Mouse (Mus musculus) midbrain, embryonic 12.5 days (tissue): ENCODE measurements around the gene Cdkl3. TPM values are rescaled to one million over a fixed set of nuclear protein-coding genes. Genes with fewer than 3 reads are reported as not detected.
A peak's percentile ranks its signal among the peaks of the same experiment; 100 is the strongest.

Experiments
- ATAC-seq: fragments of 200-750 bp; cut with Nextera tagmentation; 2 replicates; pipeline ENCODE4 v1.8.0; 2017; ENCODE audit warnings: low read depth, moderate TSS enrichment, moderate library complexity; ENCODE audit not compliant: low FRiP score
- H3K27ac ChIP-seq: fragments of 300-500 bp; sonication (generic); replicated peaks from 2 replicates; pipeline ENCODE4 v1.5.1; 2016; ENCODE audit warnings: mild to moderate bottlenecking
- H3K27me3 ChIP-seq: fragments of 300-500 bp; sonication (generic); 2 replicates; pipeline ENCODE4 v1.6.1; 2016; ENCODE audit warnings: mild to moderate bottlenecking
- H3K36me3 ChIP-seq: fragments of 300-500 bp; sonication (generic); 2 replicates; pipeline ENCODE4 v1.6.1; 2016
- H3K4me1 ChIP-seq: fragments of 300-500 bp; sonication (generic); 2 replicates; pipeline ENCODE4 v1.6.1; 2016
- H3K4me2 ChIP-seq: fragments of 300-500 bp; sonication (generic); replicated peaks from 2 replicates; pipeline ENCODE4 v1.6.1; 2016; ENCODE audit warnings: mild to moderate bottlenecking, moderate library complexity
- H3K4me3 ChIP-seq: fragments of 300-500 bp; sonication (generic); 2 replicates; pipeline ENCODE4 v1.5.1; 2016; ENCODE audit warnings: mild to moderate bottlenecking
- H3K9ac ChIP-seq: fragments of 300-500 bp; sonication (generic); replicated peaks from 2 replicates; pipeline ENCODE4 v1.6.1; 2016; ENCODE audit warnings: mild to moderate bottlenecking, moderate library complexity
- H3K9me3 ChIP-seq: fragments of 300-500 bp; sonication (generic); 2 replicates; pipeline ENCODE4 v1.6.1; 2016; ENCODE audit warnings: mild to moderate bottlenecking
- WGBS: fragments of 180-500 bp; shearing (Covaris S2); methylation state at CpG from one replicate; pipeline ENCODE4 v1.1.7; 2016; 5-methylcytosine and 5-hydroxymethylcytosine counted together
- polyA plus RNA-seq: library from polyadenylated mRNA; unstranded; fragments of >200 nt; fragmentation: Nextera tagmentation; extraction: Ambion mirVana; gene quantifications from 2 replicates; pipeline ENCODE4 v1.2.1, GENCODE M21; 2016

Gene Cdkl3
- polyA plus RNA-seq, 1 experiment from 2014 or later = 17.2 TPM

GRCm38 (mm10) chr11:52089291-52089690 is 85.3 kb downstream of the Cdkl3 start:
- H3K4me1 ChIP-seq = peaks cover 13% of the 10 kb centered on the region
- 76% methylated on average over 8 of the region's 8 CpGs for WGBS
- no peak for ATAC-seq

GRCm38 (mm10) chr11:52091261-52091660 is 87.2 kb downstream of the Cdkl3 start:
- no peak overlapping the region for H3K27ac ChIP-seq
- no peaks in the 10 kb centered on the region for H3K9me3 ChIP-seq
- no peak for ATAC-seq
- H3K4me2 ChIP-seq = no peak overlapping the region
- H3K27me3 ChIP-seq = no peaks in the 10 kb centered on the region
- 90% methylated on average over 9 of the region's 9 CpGs for WGBS
- H3K4me3 ChIP-seq = no peak overlapping the region
- H3K4me1 ChIP-seq = peaks cover 7% of the 10 kb centered on the region
- H3K36me3 ChIP-seq = no peaks in the 10 kb centered on the region
- H3K9ac ChIP-seq = no peak overlapping the region

More at GRCm38 (mm10) chr11:52089291-52089690, 85.3 kb downstream of the Cdkl3 start:
- Histone ChIP-seq H3K4me2 (no peak overlapping the region), H3K27ac (no peak overlapping the region), H3K27me3 (no peaks in the 10 kb centered on the region), H3K9ac (no peak overlapping the region), H3K4me3 (no peak overlapping the region), H3K9me3 (no peaks in the 10 kb centered on the region), H3K36me3 (no peaks in the 10 kb centered on the region)

- WGBS = 71% methylated on average over 5 of the region's 5 CpGs
- Histone ChIP-seq H3K27ac (no peak overlapping the region), H3K4me2 (no peak overlapping the region), H3K4me1 (peaks cover 7% of the 10 kb centered on the region; the same call in 1 of the 2 replicates), H3K36me3 (no peaks in the 10 kb centered on the region), H3K9me3 (no peaks in the 10 kb centered on the region), H3K27me3 (no peaks in the 10 kb centered on the region), H3K9ac (no peak overlapping the region), H3K4me3 (no peak overlapping the region)
- ATAC-seq = no peak
These were observed 90.5 kb downstream of the Cdkl3 start for GRCm38 (mm10) chr11:52094568-52094967.

GRCm38 (mm10) chr11:52097016-52097415 is 93.0 kb downstream of the Cdkl3 start:
- no peak overlapping the region for H3K27ac ChIP-seq
- 79% methylated on average over 3 of the region's 3 CpGs for WGBS
- H3K4me3 ChIP-seq = no peak overlapping the region
- H3K9ac ChIP-seq = no peak overlapping the region
- H3K36me3 ChIP-seq = no peaks in the 10 kb centered on the region
- H3K4me1 ChIP-seq = peaks cover 27% of the 10 kb centered on the region
- ATAC-seq = no peak
- H3K27me3 ChIP-seq = no peaks in the 10 kb centered on the region
- H3K4me2 ChIP-seq = no peak overlapping the region
- no peaks in the 10 kb centered on the region for H3K9me3 ChIP-seq

- Histone ChIP-seq H3K4me1 (peaks cover 29% of the 10 kb centered on the region), H3K27me3 (no peaks in the 10 kb centered on the region), H3K9me3 (no peaks in the 10 kb centered on the region), H3K9ac (no peak overlapping the region), H3K4me3 (no peak overlapping the region; the same call in 1 of the 2 replicates), H3K4me2 (peak overlapping the region; percentile 86), H3K27ac (no peak overlapping the region; the same call in 1 of the 2 replicates), H3K36me3 (no peaks in the 10 kb centered on the region)
- ATAC-seq = no peak
- WGBS = 82% methylated on average over 2 of the region's 2 CpGs
These were observed 93.6 kb downstream of the Cdkl3 start for GRCm38 (mm10) chr11:52097596-52097995.

GRCm38 (mm10) chr11:52098398-52098946 is 94.5 kb downstream of the Cdkl3 start, which contains the start of gene Ppp2ca:
TSS of gene Ppp2ca (plus strand) at chr11:52098681.
- no peaks in the 10 kb centered on the region for H3K36me3 ChIP-seq
- peak within 1 kb of the TSS; percentile 86 for H3K4me2 ChIP-seq
- peak; percentile 97 for ATAC-seq
- no peaks in the 10 kb centered on the region for H3K27me3 ChIP-seq
- peaks cover 34% of the 10 kb centered on the region for H3K4me1 ChIP-seq
- peak within 1 kb of the TSS; percentile 99 for H3K27ac ChIP-seq
- H3K4me3 ChIP-seq = peak within 1 kb of the TSS; percentile 100
- H3K9ac ChIP-seq = peak within 1 kb of the TSS; percentile 99
- WGBS = under 1% methylated on average over 53 of the region's 53 CpGs
- H3K9me3 ChIP-seq = no peaks in the 10 kb centered on the region

DNA sequence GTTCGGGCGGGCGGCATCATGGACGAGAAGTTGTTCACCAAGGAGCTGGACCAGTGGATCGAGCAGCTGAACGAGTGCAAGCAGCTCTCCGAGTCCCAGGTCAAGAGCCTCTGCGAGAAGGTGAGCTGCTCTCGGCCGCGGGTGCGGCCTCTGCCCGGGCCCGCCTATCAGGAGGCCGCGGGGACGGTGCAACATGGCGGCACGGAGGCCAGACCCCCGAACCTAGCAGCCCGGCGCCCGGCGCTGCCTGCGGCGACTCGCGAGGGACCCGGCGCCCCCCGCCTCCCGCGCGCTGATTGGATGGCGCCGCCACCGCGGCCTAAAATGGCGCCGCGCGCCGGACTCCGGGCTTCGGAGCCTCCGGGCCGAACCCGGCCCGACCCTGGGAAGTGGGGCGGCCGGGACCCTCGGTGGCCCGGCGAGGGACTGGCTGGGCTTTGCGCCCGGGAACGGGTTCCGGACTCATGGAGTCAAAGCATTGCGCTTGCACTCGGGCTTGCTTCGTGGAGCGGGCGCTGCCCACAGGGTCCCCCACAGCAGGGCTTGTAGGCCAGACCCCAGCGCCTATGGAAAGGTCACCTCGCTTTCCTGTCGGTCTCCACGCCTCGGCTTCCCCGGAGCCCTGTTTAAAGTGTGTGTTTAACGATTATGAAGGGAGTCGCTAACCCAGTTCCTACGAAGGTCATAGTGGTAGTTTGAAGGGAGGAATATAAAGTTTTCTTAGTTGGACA is 95.2 kb downstream of the Cdkl3 start:
- H3K4me3 ChIP-seq = peak overlapping the region; percentile 100
- H3K9me3 ChIP-seq = no peaks in the 10 kb centered on the region
- H3K27me3 ChIP-seq = no peaks in the 10 kb centered on the region
- H3K27ac ChIP-seq = peak overlapping the region; percentile 99
- H3K4me2 ChIP-seq = peak overlapping the region; percentile 86
- H3K9ac ChIP-seq = peak overlapping the region; percentile 99
- peaks cover 34% of the 10 kb centered on the region for H3K4me1 ChIP-seq
- WGBS = 0% methylated on average over 49 of the region's 72 CpGs
- no peaks in the 10 kb centered on the region for H3K36me3 ChIP-seq
- ATAC-seq = peak; percentile 83

GRCm38 (mm10) chr11:52099771-52100219 is 95.8 kb downstream of the Cdkl3 start:
- Histone ChIP-seq H3K36me3 (no peaks in the 10 kb centered on the region), H3K27me3 (no peaks in the 10 kb centered on the region), H3K4me2 (peak overlapping the region; percentile 86), H3K9ac (peak overlapping the region; percentile 99), H3K9me3 (no peaks in the 10 kb centered on the region), H3K27ac (peak overlapping the region; percentile 99), H3K4me3 (peak overlapping the region; percentile 100), H3K4me1 (peaks cover 34% of the 10 kb centered on the region)
- 7% methylated on average over 7 of the region's 7 CpGs for WGBS
- ATAC-seq = no peak

DNA sequence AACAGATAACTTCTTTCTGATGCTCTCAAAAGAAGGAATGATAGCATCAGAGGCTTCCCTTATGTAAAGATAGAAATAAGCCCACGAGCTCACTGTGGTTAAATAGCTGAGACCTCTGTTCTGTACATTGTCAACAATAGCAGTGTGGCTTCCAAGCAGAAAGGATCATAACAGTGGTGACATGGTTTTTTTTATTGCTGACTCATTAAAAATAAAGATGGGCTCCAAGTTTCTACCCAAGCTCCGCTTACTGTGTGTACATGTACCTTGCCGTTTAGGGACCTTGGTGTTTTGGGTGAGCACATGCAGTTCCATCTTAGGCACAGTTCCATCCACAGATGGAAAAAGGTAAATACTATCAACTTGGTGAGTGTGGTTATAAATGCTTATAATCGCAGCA is 99.0 kb downstream of the Cdkl3 start:
- H3K27ac ChIP-seq = no peak overlapping the region
- H3K27me3 ChIP-seq = no peaks in the 10 kb centered on the region
- no peak overlapping the region for H3K4me3 ChIP-seq
- no peak overlapping the region for H3K4me2 ChIP-seq
- peaks cover 32% of the 10 kb centered on the region for H3K4me1 ChIP-seq
- no peaks in the 10 kb centered on the region for H3K36me3 ChIP-seq
- ATAC-seq = no peak
- no peak overlapping the region for H3K9ac ChIP-seq
- WGBS = 89% methylated on average over 4 of the region's 4 CpGs
- no peaks in the 10 kb centered on the region for H3K9me3 ChIP-seq

GRCm38 (mm10) chr11:52105503-52105902 is 101.5 kb downstream of the Cdkl3 start:
- Histone ChIP-seq H3K36me3 (no peaks in the 10 kb centered on the region), H3K9ac (no peak overlapping the region), H3K27me3 (no peaks in the 10 kb centered on the region), H3K4me3 (no peak overlapping the region), H3K4me2 (no peak overlapping the region), H3K4me1 (peaks cover 22% of the 10 kb centered on the region), H3K9me3 (no peaks in the 10 kb centered on the region), H3K27ac (no peak overlapping the region)
- no peak for ATAC-seq

GRCm38 (mm10) chr11:52106037-52106436 is 102.0 kb downstream of the Cdkl3 start:
- Histone ChIP-seq H3K27me3 (no peaks in the 10 kb centered on the region), H3K36me3 (no peaks in the 10 kb centered on the region), H3K9ac (no peak overlapping the region), H3K9me3 (no peaks in the 10 kb centered on the region), H3K4me3 (no peak overlapping the region), H3K4me1 (peaks cover 16% of the 10 kb centered on the region), H3K4me2 (no peak overlapping the region), H3K27ac (no peak overlapping the region)
- 96% methylated on average over 2 of the region's 2 CpGs for WGBS
- ATAC-seq = no peak

DNA sequence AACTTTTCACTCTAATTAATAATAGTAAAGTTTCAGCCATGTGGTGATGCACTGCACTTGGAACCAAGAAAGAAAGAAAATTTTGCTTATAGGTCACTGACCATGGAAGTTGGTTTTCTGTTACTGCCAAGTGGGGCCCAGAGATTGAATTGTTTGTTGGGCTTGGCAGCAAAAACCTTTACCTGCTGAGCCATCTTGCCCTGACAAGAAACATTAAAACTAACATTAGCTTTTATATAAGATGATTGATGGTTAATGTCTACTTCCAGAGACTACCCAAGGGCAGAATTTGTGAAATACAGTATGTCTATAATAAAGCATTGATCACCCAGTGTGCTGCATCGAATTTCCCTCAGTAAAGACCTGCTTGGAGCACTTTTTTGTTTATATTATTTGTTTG is 102.4 kb downstream of the Cdkl3 start:
- 96% methylated on average over 1 of the region's 1 CpGs for WGBS
- ATAC-seq = no peak

More for the DNA sequence above, 102.4 kb downstream of the Cdkl3 start:
- Histone ChIP-seq H3K36me3 (no peaks in the 10 kb centered on the region), H3K27me3 (no peaks in the 10 kb centered on the region), H3K9me3 (no peaks in the 10 kb centered on the region), H3K27ac (no peak overlapping the region), H3K4me1 (peaks cover 16% of the 10 kb centered on the region), H3K9ac (no peak overlapping the region), H3K4me2 (no peak overlapping the region), H3K4me3 (no peak overlapping the region)
